Mouse (Mus musculus): ENCODE data around the gene Eaf2. TPM values are rescaled to one million over a fixed set of nuclear protein-coding genes. Genes with fewer than 3 reads are reported as not detected.

The Eaf2 gene
- total RNA-seq, 2 experiments from 2014 or later: 1.1 TPM

- peak; percentile 46 to 58 for DNase-seq (ENCODE audit: extremely low spot score in 1 of 2, low spot score in 2 of 2)
- intact Hi-C loops (cut with DNase I): no loop called here
These were observed 90.0 kb downstream of the Eaf2 start, which contains the start of gene Slc15a2 for GRCm38 (mm10) chr16:36784594-36785313. Slc15a2 (minus strand) TSS chr16:36784962.

DNA sequence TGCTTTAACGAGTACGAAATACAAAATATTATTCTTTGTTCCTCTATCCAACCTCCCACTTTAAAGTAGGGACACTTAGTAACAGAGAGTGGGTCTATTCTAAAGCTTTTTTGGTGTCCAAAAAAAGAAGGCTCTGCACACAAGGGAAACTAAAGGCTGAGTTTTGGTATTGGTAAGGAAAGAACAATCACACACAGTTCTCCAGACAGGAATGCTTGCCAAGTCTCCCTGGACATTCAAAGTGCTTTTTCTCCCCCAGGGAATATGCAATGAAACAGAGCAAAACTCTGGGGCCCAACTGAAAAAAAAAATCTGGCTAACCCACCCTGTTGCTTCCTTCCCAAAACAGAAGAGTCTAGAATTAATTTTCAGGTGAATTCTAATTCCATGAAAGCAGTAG lies 90.7 kb downstream of the Eaf2 start:
- peak in 1 of 2 experiments; percentile 8 for DNase-seq (ENCODE audit: extremely low spot score in 1 of 2, low spot score in 2 of 2)
- intact Hi-C loops (cut with DNase I): no loop called here

GRCm38 (mm10) chr16:36775658-36776057 lies 99.1 kb downstream of the Eaf2 start:
- DNase-seq (ENCODE audit: extremely low spot score in 1 of 2, low spot score in 2 of 2): peak in 1 of 2 experiments; percentile 42
- intact Hi-C loops (cut with DNase I): no loop called here

- DNase-seq (ENCODE audit: extremely low spot score in 1 of 2, low spot score in 2 of 2): no peak
- intact Hi-C loops (cut with DNase I): no loop called here
These were observed 101.8 kb downstream of the Eaf2 start for GRCm38 (mm10) chr16:36772996-36773395.

- no peak for DNase-seq (ENCODE audit: extremely low spot score in 1 of 2, low spot score in 2 of 2)
These were observed 103.1 kb downstream of the Eaf2 start for GRCm38 (mm10) chr16:36771703-36772102.

DNA sequence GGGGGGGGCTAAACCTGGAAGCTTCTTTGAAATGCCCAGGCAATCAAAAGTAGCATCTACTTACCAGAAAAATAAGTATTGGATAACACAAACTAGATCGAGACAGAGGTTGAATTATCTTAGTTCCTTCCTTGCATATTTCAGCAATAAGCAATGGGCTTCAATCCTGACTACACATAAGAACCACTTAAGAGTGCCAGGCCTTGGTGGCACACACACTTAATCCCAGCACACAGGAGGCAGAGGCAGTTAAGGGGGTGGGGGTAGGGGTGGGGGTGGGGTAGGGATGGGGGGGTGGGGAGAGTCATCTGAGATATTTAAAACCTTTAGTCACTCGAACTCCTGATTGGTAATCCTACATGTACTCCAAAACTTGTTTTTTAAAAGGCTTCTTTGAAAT lies 103.6 kb downstream of the Eaf2 start:
- no peak for DNase-seq (ENCODE audit: extremely low spot score in 1 of 2, low spot score in 2 of 2)
- intact Hi-C loops (cut with DNase I): no loop called here

More at GRCm38 (mm10) chr16:36771703-36772102, 103.1 kb downstream of the Eaf2 start:
- intact Hi-C loops (cut with DNase I): no loop called here

DNA sequence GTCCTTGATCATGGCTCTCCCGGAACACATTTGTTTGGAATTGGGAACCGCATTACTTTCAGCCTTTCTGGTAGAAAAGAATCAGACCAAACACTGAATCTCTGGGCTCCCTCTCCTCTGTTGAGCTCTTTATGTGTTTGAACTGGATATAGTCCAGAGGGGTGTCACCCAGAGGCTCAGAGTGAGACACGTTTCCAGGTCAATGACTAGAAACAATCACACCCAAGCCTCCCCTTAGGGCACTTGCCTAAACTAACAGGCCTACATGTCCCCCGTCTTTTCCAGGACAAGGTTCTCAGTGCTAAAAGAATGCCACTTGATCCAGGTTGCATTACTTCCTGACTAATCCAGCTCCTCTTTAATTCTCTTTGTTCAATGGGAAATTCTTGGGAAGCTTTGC lies 104.0 kb downstream of the Eaf2 start:
- intact Hi-C loops (cut with DNase I): no loop called here
- peak in 1 of 2 experiments; percentile 46 for DNase-seq (ENCODE audit: extremely low spot score in 1 of 2, low spot score in 2 of 2)

GRCm38 (mm10) chr16:36770191-36770771 lies 104.5 kb downstream of the Eaf2 start:
- DNase-seq (ENCODE audit: extremely low spot score in 1 of 2, low spot score in 2 of 2): no peak
- intact Hi-C loops (cut with DNase I): no loop called here

- intact Hi-C loops (cut with DNase I): no loop called here
These were observed 122.8 kb downstream of the Eaf2 start for GRCm38 (mm10) chr16:36751979-36752378.

DNA sequence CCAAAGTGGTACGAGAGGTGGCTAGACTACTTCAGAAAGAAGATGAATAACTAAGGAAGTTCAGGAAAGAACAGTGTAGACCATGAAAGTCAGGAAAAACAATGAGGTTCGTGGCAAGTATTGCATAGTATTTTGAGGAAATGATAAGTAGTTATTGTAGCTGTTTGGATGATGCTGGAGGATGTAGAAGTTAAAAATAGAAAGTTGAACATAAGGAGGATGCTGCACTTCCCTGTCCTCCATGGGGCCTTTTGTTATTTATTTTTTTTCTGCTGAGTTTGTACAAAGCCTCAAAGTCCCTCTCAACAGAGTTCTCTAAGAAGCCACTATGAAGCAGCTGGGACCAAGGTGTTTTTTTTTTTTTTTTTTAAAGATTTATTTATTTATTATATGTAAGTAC lies 127.0 kb downstream of the Eaf2 start:
- no peak for DNase-seq (ENCODE audit: extremely low spot score in 1 of 2, low spot score in 2 of 2)
- intact Hi-C loops (cut with DNase I): loop anchor here (10.0 kb wide), 1 partner anchor 47 kb away; no protein-coding TSS in a partner anchor

More at GRCm38 (mm10) chr16:36751979-36752378, 122.8 kb downstream of the Eaf2 start:
- no peak for DNase-seq (ENCODE audit: extremely low spot score in 1 of 2, low spot score in 2 of 2)

DNA sequence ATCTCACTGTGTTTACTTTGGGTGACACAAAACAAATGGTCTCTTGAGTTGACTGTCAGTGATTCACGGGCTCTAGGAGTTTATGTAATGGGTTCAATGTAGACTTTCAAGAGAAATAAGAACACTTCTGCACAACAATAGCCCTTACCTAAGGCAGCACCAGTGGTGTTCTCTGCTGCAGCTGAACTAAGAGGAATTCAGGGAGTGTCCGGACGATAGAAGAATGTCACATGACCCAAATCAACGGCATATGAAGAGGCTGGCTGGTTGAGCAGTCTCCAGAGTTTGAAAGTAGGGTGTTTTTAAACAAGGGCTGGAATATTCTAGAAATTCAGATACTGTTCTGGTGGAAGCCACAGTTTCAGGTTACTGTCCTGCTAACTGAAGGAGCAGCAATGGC lies 127.7 kb downstream of the Eaf2 start:
- DNase-seq (ENCODE audit: extremely low spot score in 1 of 2, low spot score in 2 of 2): no peak

DNA sequence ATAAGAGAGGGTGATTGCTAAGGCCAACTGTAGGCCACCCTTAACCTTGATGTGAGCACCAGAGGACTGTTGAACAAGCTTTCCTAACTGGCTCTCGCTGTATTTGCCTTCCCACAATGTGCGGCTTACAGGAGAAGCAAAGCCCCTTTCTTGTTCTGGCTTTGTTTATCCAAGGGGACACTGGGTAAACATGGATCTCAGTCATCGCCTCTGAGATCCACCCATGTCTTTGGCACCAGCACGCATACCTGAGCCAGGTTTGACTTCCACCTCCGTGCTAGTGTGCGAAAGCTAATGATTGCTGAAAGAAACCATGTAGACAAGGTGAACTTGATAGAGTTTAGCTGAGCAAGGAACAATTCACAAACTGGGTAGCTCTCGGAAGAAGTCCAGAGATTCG lies 131.2 kb downstream of the Eaf2 start:
- no peak for DNase-seq (ENCODE audit: extremely low spot score in 1 of 2, low spot score in 2 of 2)
- intact Hi-C loops (cut with DNase I): loop anchor here (10.0 kb wide), 1 partner anchor 51 kb away; no protein-coding TSS in a partner anchor

More for the DNA sequence above, 127.7 kb downstream of the Eaf2 start:
- intact Hi-C loops (cut with DNase I): loop anchor here (10.0 kb wide), 1 partner anchor 48 kb away; no protein-coding TSS in a partner anchor

Small RNA genes within 50 kb of the gene (microRNA-seq; reads per million reads assigned to microRNA genes)
- not detected for gene Gm22617

Other genes starting within 250 kb of the Eaf2 start
- 1 to 10 TPM; 1.1 to 1.2 TPM for gene Cd86, start 208.9 kb downstream of the Eaf2 start, total RNA-seq (2021)
- gene Ildr1, start 181.0 kb downstream of the Eaf2 start, total RNA-seq (2021): under 1 TPM; 0.24 to 0.39 TPM
- 10 to 100 TPM; 35.1 to 35.7 TPM for gene Slc15a2, start 90.0 kb downstream of the Eaf2 start, total RNA-seq (2021)
- gene Iqcb1, start 46.6 kb downstream of the Eaf2 start, total RNA-seq (2021): 10 to 100 TPM; 35.4 to 40.0 TPM
- 10 to 100 TPM; 50.3 to 60.5 TPM for gene Golgb1, start 137 bp upstream of the Eaf2 start, total RNA-seq (2021)
- gene Hcls1, start 60.0 kb upstream of the Eaf2 start, total RNA-seq (2021): 1 to 10 TPM; 4.0 to 4.4 TPM
- under 1 TPM in 1 of 2 experiments, not detected in 1; 0.20 TPM for gene Fbxo40, start 115.5 kb upstream of the Eaf2 start, total RNA-seq (2021)
- gene Polq, start 136.8 kb upstream of the Eaf2 start, total RNA-seq (2021): 1 to 10 TPM; 2.4 to 3.2 TPM